In the genomic region with DNA sequence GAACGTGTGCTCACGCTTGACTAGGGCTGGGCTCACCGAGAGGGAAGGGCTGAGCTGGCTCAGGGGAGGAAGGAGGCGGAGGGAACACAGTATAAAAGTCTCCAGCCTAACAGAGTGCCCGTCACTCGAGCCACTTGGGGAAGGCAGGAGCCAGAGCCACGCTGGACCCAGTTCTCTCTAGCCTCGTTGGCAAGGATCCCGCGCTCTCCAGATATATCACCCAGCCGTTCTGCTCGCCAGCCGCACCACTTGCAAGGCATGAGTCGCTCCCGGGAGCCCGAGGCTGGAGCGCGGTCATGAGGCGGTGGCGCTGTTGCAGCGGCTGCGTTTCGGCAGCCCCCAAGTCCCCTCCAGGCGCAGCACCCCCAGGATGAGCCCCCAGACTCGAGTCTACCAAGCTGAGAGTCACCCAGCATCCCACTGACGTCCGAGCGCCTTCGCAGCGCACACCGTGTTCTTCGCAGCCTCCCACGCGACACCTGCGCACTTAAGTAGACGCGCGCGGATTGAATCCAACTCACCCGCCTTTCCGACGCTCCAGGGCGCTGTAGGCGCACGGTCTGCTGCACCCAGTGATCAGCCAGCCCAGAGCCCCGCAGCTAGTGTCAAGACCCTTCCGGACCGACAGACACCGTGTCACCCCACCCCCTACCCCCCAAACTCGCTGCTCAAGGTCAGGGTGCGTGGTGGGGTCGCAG, we compare ENCODE assay signal across 8 mouse cellular contexts. TPM values are rescaled to one million over a fixed set of nuclear protein-coding genes. Genes with fewer than 3 reads are reported as not detected.
DNase-seq lines count a peak whose midpoint lies in the region; ATAC-seq lines count a peak whose summit lies in the region.

No protein-coding gene starts in this region.

- DNase-seq in adrenal gland, adult 8-10 months, result peak; percentile 85
- peak; percentile 78 for DNase-seq in embryo, embryonic 10.5 days (ENCODE audit: low spot score)
- DNase-seq in gastrocnemius, postnatal 10 days, result peak; percentile 62
- DNase-seq in left cerebral cortex, adult 11 months (ENCODE audit: low spot score), result peak; percentile 64
- DNase-seq in lung, postnatal 10 days, result peak; percentile 88
- DNase-seq in right cerebral cortex, adult 18-20 months, result peak; percentile 87
- no peak for DNase-seq in MN1 (ENCODE audit: low spot score)

- H3K27me3 ChIP-seq in hindbrain, embryonic 16.5 days (replicated peaks; ENCODE audit: control insufficient read depth, insufficient read depth, low read length), result peaks cover 7% of the 10 kb centered on the region

- H3K4me2 ChIP-seq in hindbrain, embryonic 16.5 days (ENCODE audit: low read length), result peak overlapping the region; percentile 100

- H3K4me1 ChIP-seq in hindbrain, embryonic 16.5 days (ENCODE audit: control insufficient read depth, insufficient read depth, low read depth, low read length), result peaks cover 14% of the 10 kb centered on the region

- H3K9ac ChIP-seq in hindbrain, embryonic 16.5 days (ENCODE audit: low read depth, low read length), result peak overlapping the region; percentile 81

- no peaks in the 10 kb centered on the region for H3K36me3 ChIP-seq in hindbrain, embryonic 16.5 days (ENCODE audit: control insufficient read depth, insufficient read depth, low read length)

- ATAC-seq in hindbrain, embryonic 16.5 days, result peak; percentile 81

- WGBS in hindbrain, embryonic 16.5 days, result under 1% methylated on average over 48 of the region's 52 CpGs

- no peaks in the 10 kb centered on the region for H3K9me3 ChIP-seq in hindbrain, embryonic 16.5 days (ENCODE audit: control insufficient read depth, low read length)

- peak overlapping the region; percentile 63 for H3K4me3 ChIP-seq in hindbrain, embryonic 16.5 days (ENCODE audit: low read length)

- peak overlapping the region; percentile 85; the same call in 1 of the 2 replicates for H3K27ac ChIP-seq in hindbrain, embryonic 16.5 days (ENCODE audit: low read depth, low read length)

RNA-seq across cellular contexts. Expression of a gene that starts 0.8 kb away (rescaled TPM):
- total RNA-seq in adrenal gland, adult 8-10 months (2022), result 10 to 100 TPM; 24.7 to 38.5 (median 30.6) TPM
- 1 to 10 TPM; 1.9 to 2.0 TPM for total RNA-seq in gastrocnemius, postnatal 10 days (2021)
- polyA plus RNA-seq in hindbrain, embryonic 16.5 days (2015; fragmentation: Nextera tagmentation; extraction: Ambion mirVana), result 0.79 and 1.1 TPM in 2 replicates

Comparison
In these comparisons a context has a peak if more than half of its experiments do, and no peak if none do; other contexts are left out.
1. RNA of a gene that starts 0.8 kb away (total RNA-seq): 24.7 to 38.5 TPM in adrenal gland, adult 8-10 months; 1.9 to 2.0 TPM in gastrocnemius, postnatal 10 days; every median in the first group is over 4 times any median in the second.